Mouse (Mus musculus) heart, embryonic 15.5 days (tissue): Measurements from ENCODE around the gene Tex11. TPM values are rescaled to one million over a fixed set of nuclear protein-coding genes. Genes with fewer than 3 reads are reported as not detected.
"Not testable (repeated sequence)": the region's sequence is repeated elsewhere in the genome, so short reads cannot be mapped to it uniquely, and the experiment has no call there.

Source experiments
- ATAC-seq: fragments of 200-750 bp; cut with Nextera tagmentation; replicated peaks from 2 replicates; pipeline ENCODE4 v1.8.0; 2017; ENCODE audit warnings: low read depth, moderate TSS enrichment; ENCODE audit not compliant: insufficient number of reproducible peaks, insufficient read depth, low FRiP score
- H3K27ac ChIP-seq: fragments of 300-500 bp; sonication (generic); 2 replicates; pipeline ENCODE4 v1.5.1; 2015; ENCODE audit warnings: mild to moderate bottlenecking, inconsistent platforms
- H3K27me3 ChIP-seq: fragments of 300-500 bp; sonication (generic); 2 replicates; pipeline ENCODE4 v1.6.1; 2015; ENCODE audit warnings: inconsistent platforms
- H3K36me3 ChIP-seq: fragments of 300-500 bp; sonication (generic); 2 replicates; pipeline ENCODE4 v1.6.1; 2015; ENCODE audit warnings: mild to moderate bottlenecking, inconsistent platforms
- H3K4me1 ChIP-seq: fragments of 300-500 bp; sonication (generic); replicated peaks from 2 replicates; pipeline ENCODE4 v1.6.1; 2015; ENCODE audit warnings: inconsistent platforms
- H3K4me2 ChIP-seq: fragments of 300-500 bp; sonication (generic); 2 replicates; pipeline ENCODE4 v1.6.1; 2015; ENCODE audit warnings: inconsistent platforms, mild to moderate bottlenecking, moderate library complexity
- H3K4me3 ChIP-seq: fragments of 300-500 bp; sonication (generic); 2 replicates; pipeline ENCODE4 v1.5.1; 2015; ENCODE audit warnings: mild to moderate bottlenecking, inconsistent platforms
- H3K9ac ChIP-seq: fragments of 300-500 bp; sonication (generic); 2 replicates; pipeline ENCODE4 v1.6.1; 2015; ENCODE audit warnings: mild to moderate bottlenecking, inconsistent platforms
- H3K9me3 ChIP-seq: fragments of 300-500 bp; sonication (generic); replicated peaks from 2 replicates; pipeline ENCODE4 v1.6.1; 2016; ENCODE audit warnings: inconsistent platforms
- WGBS: fragments of 180-500 bp; shearing (Covaris S2); methylation state at CpG from one replicate; pipeline ENCODE4 v1.1.7; 2015; ENCODE audit warnings: mixed read lengths; 5-methylcytosine and 5-hydroxymethylcytosine counted together
- polyA plus RNA-seq: library from polyadenylated mRNA; unstranded; fragments of >200 nt; fragmentation: Nextera tagmentation; extraction: Ambion mirVana; gene quantifications from 2 replicates; pipeline ENCODE4 v1.2.1, GENCODE M21; 2015

Tex11 gene
- polyA plus RNA-seq: 0.29 and 0.45 TPM in 2 replicates

DNA sequence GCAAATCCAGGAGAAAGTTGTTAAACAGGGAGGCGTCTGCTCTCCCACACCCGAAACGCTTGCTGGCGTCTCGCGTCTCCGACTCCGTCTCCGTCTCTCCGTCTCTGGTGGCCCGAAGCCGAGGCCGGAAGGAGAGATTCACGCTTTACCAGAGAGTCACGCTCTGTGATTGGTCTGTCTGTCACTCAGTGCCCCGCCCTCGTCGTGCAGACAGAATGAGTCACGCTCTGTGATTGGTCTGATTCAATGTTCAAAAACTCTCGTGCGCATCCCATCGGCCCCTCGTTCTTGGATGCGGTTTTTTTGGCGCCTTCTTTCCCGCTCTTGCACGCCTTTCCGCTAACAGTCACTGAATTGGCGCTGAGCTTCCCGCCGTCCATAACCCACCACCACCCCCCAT is at the start of gene Tex11:
Tex11 (minus strand) TSS at position 127 of the 400 bp plus-strand sequence.
- H3K4me1 ChIP-seq: no peaks in the 10 kb centered on the region
- 77% methylated on average over 31 of the region's 31 CpGs for WGBS
- no peaks in the 10 kb centered on the region for H3K36me3 ChIP-seq
- H3K9me3 ChIP-seq: no peaks in the 10 kb centered on the region; the same call in 1 of the 2 replicates
- no peak within 1 kb of the TSS for H3K27ac ChIP-seq
- no peak for ATAC-seq
- H3K4me3 ChIP-seq: no peak within 1 kb of the TSS
- no peak within 1 kb of the TSS for H3K4me2 ChIP-seq
- no peak within 1 kb of the TSS for H3K9ac ChIP-seq
- H3K27me3 ChIP-seq: no peaks in the 10 kb centered on the region

- peak within 1 kb of the TSS; percentile 64 for H3K4me2 ChIP-seq
- no peaks in the 10 kb centered on the region for H3K36me3 ChIP-seq
- H3K9ac ChIP-seq: no peak within 1 kb of the TSS
- H3K27ac ChIP-seq: no peak within 1 kb of the TSS
- peak within 1 kb of the TSS; percentile 37 for H3K4me3 ChIP-seq
- 0 out of 2 replicates have a peak, but pooled peaks cover 13% of the 10 kb centered on the region for H3K27me3 ChIP-seq
- 26% methylated on average over 11 of the region's 11 CpGs for WGBS
- no peak for ATAC-seq
- no peaks in the 10 kb centered on the region for H3K9me3 ChIP-seq
- no peaks in the 10 kb centered on the region for H3K4me1 ChIP-seq
Measured at GRCm38 (mm10) chrX:101085920-101086319, 26.5 kb upstream of the Tex11 start, which contains the start of gene Slc7a3. TSS of gene Slc7a3 (minus strand) at chrX:101086020.

- H3K27me3 ChIP-seq: 0 out of 2 replicates have a peak, but pooled peaks cover 13% of the 10 kb centered on the region
- not testable (repeated sequence) for H3K36me3 ChIP-seq, H3K9ac ChIP-seq, H3K27ac ChIP-seq, ATAC-seq, H3K9me3 ChIP-seq, H3K4me1 ChIP-seq
- peak overlapping the region; percentile 64 for H3K4me2 ChIP-seq
- 9% methylated on average over 9 of the region's 9 CpGs for WGBS
- H3K4me3 ChIP-seq: peak overlapping the region; percentile 37
Measured at GRCm38 (mm10) chrX:101085211-101085610, 25.7 kb upstream of the Tex11 start.

DNA sequence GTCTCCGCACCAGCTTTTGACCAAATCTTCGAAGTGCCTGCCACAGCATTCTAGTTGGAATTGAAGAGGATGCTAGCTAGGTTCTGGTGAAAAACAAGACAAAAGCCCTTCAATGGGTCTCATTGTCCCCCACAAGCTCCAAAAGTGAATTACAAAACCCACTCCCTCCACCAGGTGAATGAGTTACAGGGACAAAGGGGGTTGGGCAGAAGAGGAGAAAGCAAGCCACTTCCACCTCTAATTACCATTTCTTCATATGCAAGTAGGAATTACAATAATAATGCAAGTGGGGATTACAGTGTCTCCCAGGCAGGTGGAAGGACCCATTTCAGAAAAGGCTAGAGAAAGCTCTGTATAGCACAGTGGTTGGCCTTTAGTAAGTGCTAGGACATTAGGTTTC is 24.7 kb upstream of the Tex11 start:
- H3K9ac ChIP-seq: no peak overlapping the region
- H3K27me3 ChIP-seq: 0 out of 2 replicates have a peak, but pooled peaks cover 13% of the 10 kb centered on the region
- no peak for ATAC-seq
- H3K4me2 ChIP-seq: peak overlapping the region; percentile 64; the same call in 1 of the 2 replicates
- H3K27ac ChIP-seq: no peak overlapping the region
- 69% methylated on average over 2 of the region's 2 CpGs for WGBS
- no peaks in the 10 kb centered on the region for H3K36me3 ChIP-seq
- H3K4me1 ChIP-seq: no peaks in the 10 kb centered on the region
- H3K4me3 ChIP-seq: no peak overlapping the region
- H3K9me3 ChIP-seq: no peaks in the 10 kb centered on the region

- ATAC-seq: no peak
- Histone ChIP-seq H3K9ac (no peak overlapping the region), H3K9me3 (no peaks in the 10 kb centered on the region), H3K4me1 (no peaks in the 10 kb centered on the region), H3K27me3 (no peaks in the 10 kb centered on the region), H3K4me3 (no peak overlapping the region), H3K36me3 (no peaks in the 10 kb centered on the region), H3K27ac (no peak overlapping the region), H3K4me2 (no peak overlapping the region)
- 65% methylated on average over 1 of the region's 1 CpGs for WGBS
Measured at GRCm38 (mm10) chrX:101065245-101065644, 5.8 kb upstream of the Tex11 start.

GRCm38 (mm10) chrX:101063503-101063902 is 4.0 kb upstream of the Tex11 start:
- H3K36me3 ChIP-seq: no peaks in the 10 kb centered on the region
- H3K9me3 ChIP-seq: no peaks in the 10 kb centered on the region; the same call in 1 of the 2 replicates
- WGBS: 52% methylated on average over 2 of the region's 2 CpGs
- H3K4me3 ChIP-seq: no peak overlapping the region
- H3K4me2 ChIP-seq: no peak overlapping the region
- H3K27me3 ChIP-seq: no peaks in the 10 kb centered on the region
- no peak for ATAC-seq
- no peak overlapping the region for H3K9ac ChIP-seq
- H3K27ac ChIP-seq: no peak overlapping the region
- H3K4me1 ChIP-seq: no peaks in the 10 kb centered on the region

DNA sequence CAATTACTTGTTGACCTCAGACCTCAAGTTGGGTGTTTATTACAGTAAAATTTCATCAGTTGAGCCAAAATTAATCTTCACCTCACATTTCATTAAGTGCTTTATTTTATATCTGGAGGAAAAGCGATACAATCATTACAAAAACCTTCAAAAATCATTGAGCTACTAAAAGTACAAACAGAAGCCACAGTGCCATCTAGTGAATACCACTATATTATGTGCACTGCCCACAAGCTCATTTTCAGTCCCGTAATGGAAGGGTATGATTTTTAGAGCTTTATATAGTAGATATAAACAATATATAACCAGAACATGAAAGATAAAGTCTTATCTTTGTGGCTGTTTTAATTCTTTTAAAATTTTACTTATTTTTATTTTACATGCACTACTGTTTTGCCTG is 115.8 kb downstream of the Tex11 start:
- WGBS: 36% methylated on average over 2 of the region's 2 CpGs

GRCm38 (mm10) chrX:100839211-100839610 is 220.3 kb downstream of the Tex11 start:
- Histone ChIP-seq H3K9me3 (no peaks in the 10 kb centered on the region), H3K9ac (no peak overlapping the region), H3K27me3 (0 out of 2 replicates have a peak, but pooled peaks cover 5% of the 10 kb centered on the region), H3K4me1 (no peaks in the 10 kb centered on the region), H3K36me3 (no peaks in the 10 kb centered on the region), H3K27ac (no peak overlapping the region), H3K4me2 (no peak overlapping the region), H3K4me3 (no peak overlapping the region)
- ATAC-seq: no peak

More for the DNA sequence above, 115.8 kb downstream of the Tex11 start:
- Histone ChIP-seq H3K9ac (no peak overlapping the region), H3K4me2 (no peak overlapping the region), H3K4me1 (no peaks in the 10 kb centered on the region), H3K9me3 (no peaks in the 10 kb centered on the region), H3K4me3 (no peak overlapping the region), H3K36me3 (no peaks in the 10 kb centered on the region), H3K27me3 (no peaks in the 10 kb centered on the region), H3K27ac (no peak overlapping the region)
- no peak for ATAC-seq

- H3K36me3 ChIP-seq: no peaks in the 10 kb centered on the region
- H3K9me3 ChIP-seq: no peaks in the 10 kb centered on the region
- no peak overlapping the region for H3K9ac ChIP-seq
- H3K4me2 ChIP-seq: no peak overlapping the region
- 62% methylated on average over 2 of the region's 2 CpGs for WGBS
- H3K4me1 ChIP-seq: no peaks in the 10 kb centered on the region
- no peak overlapping the region for H3K4me3 ChIP-seq
- H3K27me3 ChIP-seq: 0 out of 2 replicates have a peak, but pooled peaks cover 2% of the 10 kb centered on the region
- ATAC-seq: no peak
- H3K27ac ChIP-seq: no peak overlapping the region
Measured at GRCm38 (mm10) chrX:100832806-100833205, 226.7 kb downstream of the Tex11 start.

DNA sequence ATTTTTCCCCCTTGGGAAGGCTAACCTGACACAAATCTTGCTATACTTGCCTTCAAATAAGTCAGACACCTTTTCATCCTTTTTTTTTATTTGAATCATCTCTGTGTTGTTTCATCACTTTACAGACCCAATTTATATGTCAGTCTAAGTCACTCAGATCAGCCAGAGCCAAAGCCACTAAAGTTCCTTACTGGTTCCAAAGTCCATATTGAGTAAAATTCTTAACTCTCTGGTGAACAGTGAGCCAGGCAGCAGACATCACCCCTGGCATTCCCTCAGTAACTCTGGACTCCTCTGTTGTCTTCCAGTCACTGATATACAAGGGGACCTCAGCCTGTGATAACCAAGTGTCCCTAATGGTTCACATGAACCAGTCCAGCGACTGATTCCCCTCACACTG is 233.9 kb downstream of the Tex11 start:
- no peaks in the 10 kb centered on the region for H3K36me3 ChIP-seq
- H3K27ac ChIP-seq: no peak overlapping the region
- H3K4me1 ChIP-seq: no peaks in the 10 kb centered on the region
- H3K27me3 ChIP-seq: no peaks in the 10 kb centered on the region
- WGBS: 63% methylated on average over 1 of the region's 1 CpGs
- no peak overlapping the region for H3K4me3 ChIP-seq
- no peak for ATAC-seq
- H3K9ac ChIP-seq: no peak overlapping the region
- no peaks in the 10 kb centered on the region for H3K9me3 ChIP-seq
- no peak overlapping the region for H3K4me2 ChIP-seq

DNA sequence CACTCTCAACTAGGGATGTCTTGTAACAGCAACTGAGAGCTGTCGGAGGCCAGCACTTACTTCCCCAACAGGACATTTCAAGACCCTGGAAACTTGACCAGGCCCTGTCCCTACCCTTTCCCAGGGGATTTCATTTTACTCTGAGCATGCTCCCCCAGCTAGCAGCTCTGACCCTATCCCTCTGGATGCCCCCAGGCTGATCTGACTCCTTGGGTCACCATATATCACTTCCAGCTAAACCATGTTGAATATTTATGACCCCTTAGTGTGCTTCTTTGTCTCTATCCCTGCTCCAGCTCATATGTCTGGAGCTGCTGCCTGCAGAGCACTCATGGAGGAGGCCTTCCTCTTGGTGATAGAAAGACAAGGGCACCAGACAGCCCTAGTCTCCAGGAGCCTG is 238.3 kb downstream of the Tex11 start:
- WGBS: 42% methylated on average over 1 of the region's 1 CpGs
- Histone ChIP-seq H3K4me1 (no peaks in the 10 kb centered on the region), H3K36me3 (peaks cover 7% of the 10 kb centered on the region; the same call in 1 of the 2 replicates)

GRCm38 (mm10) chrX:100818681-100819080 is 240.8 kb downstream of the Tex11 start:
- no peaks in the 10 kb centered on the region for H3K27me3 ChIP-seq
- no peaks in the 10 kb centered on the region for H3K9me3 ChIP-seq
- no peak overlapping the region for H3K4me2 ChIP-seq
- no peaks in the 10 kb centered on the region for H3K4me1 ChIP-seq
- H3K36me3 ChIP-seq: peaks cover 9% of the 10 kb centered on the region; the same call in 1 of the 2 replicates
- 85% methylated on average over 9 of the region's 9 CpGs for WGBS
- no peak overlapping the region for H3K9ac ChIP-seq
- no peak overlapping the region for H3K4me3 ChIP-seq
- ATAC-seq: no peak
- no peak overlapping the region for H3K27ac ChIP-seq

More for the DNA sequence above, 238.3 kb downstream of the Tex11 start:
- no peaks in the 10 kb centered on the region for H3K27me3 ChIP-seq
- H3K9ac ChIP-seq: no peak overlapping the region
- no peak overlapping the region for H3K4me2 ChIP-seq
- H3K27ac ChIP-seq: no peak overlapping the region
- ATAC-seq: no peak
- no peaks in the 10 kb centered on the region for H3K9me3 ChIP-seq
- H3K4me3 ChIP-seq: no peak overlapping the region
